Mouse (Mus musculus) limb, embryonic 14.5 days (tissue): ENCODE results near the gene Trim65. TPM values are rescaled to one million over a fixed set of nuclear protein-coding genes. Genes with fewer than 3 reads are reported as not detected.
"Not testable (repeated sequence)": the region's sequence is repeated elsewhere in the genome, so short reads cannot be mapped to it uniquely, and the experiment has no call there.

Source experiments
- ATAC-seq: fragments of 200-750 bp; cut with Nextera tagmentation; 2 replicates; pipeline ENCODE4 v1.8.0; 2017; ENCODE audit warnings: low read depth, moderate number of reproducible peaks, moderate TSS enrichment; ENCODE audit not compliant: low FRiP score
- DNase-seq: peaks from one replicate; pipeline ENCODE4 v3.0.0-alpha.2; 2015; ENCODE audit warnings: low spot score
- H3K27ac ChIP-seq: fragments of 300-500 bp; sonication (generic); replicated peaks from 2 replicates; pipeline ENCODE4 v1.5.1; 2014; ENCODE audit warnings: low read depth, mild to moderate bottlenecking, low read length, moderate library complexity, mixed read lengths
- H3K27me3 ChIP-seq: fragments of 300-500 bp; sonication (generic); 2 replicates; pipeline ENCODE4 v1.6.1; 2014; ENCODE audit warnings: low read length, mixed read lengths; ENCODE audit not compliant: control insufficient read depth, insufficient read depth
- H3K36me3 ChIP-seq: fragments of 300-500 bp; sonication (generic); 2 replicates; pipeline ENCODE4 v1.6.1; 2014; ENCODE audit warnings: mild to moderate bottlenecking, low read length, moderate library complexity, mixed read lengths; ENCODE audit not compliant: control insufficient read depth, insufficient read depth
- H3K4me1 ChIP-seq: fragments of 300-500 bp; sonication (generic); 2 replicates; pipeline ENCODE4 v1.6.1; 2014; ENCODE audit warnings: antibody characterized with exemption, low read length, mixed read lengths; ENCODE audit not compliant: control insufficient read depth, insufficient read depth
- H3K4me2 ChIP-seq: fragments of 300-500 bp; sonication (generic); replicated peaks from 2 replicates; pipeline ENCODE4 v1.6.1; 2014; ENCODE audit warnings: low read depth, mild to moderate bottlenecking, low read length, moderate library complexity; ENCODE audit not compliant: severe bottlenecking
- H3K4me3 ChIP-seq: fragments of 300-500 bp; sonication (generic); replicated peaks from 2 replicates; pipeline ENCODE4 v1.5.1; 2014; ENCODE audit warnings: low read length
- H3K9ac ChIP-seq: fragments of 300-500 bp; sonication (generic); 2 replicates; pipeline ENCODE4 v1.6.1; 2014; ENCODE audit warnings: mild to moderate bottlenecking, low read depth, low read length, moderate library complexity; ENCODE audit not compliant: severe bottlenecking
- H3K9me3 ChIP-seq: fragments of 300-500 bp; sonication (generic); 2 replicates; pipeline ENCODE4 v1.6.1; 2016; ENCODE audit warnings: low read length; ENCODE audit not compliant: control insufficient read depth
- POLR2A ChIP-seq: fragments of 200-500 bp; IDR thresholded peaks from 2 replicates; pipeline ENCODE4 v1.8.0; 2012; ENCODE audit warnings: inconsistent platforms, mild to moderate bottlenecking, moderate library complexity, borderline replicate concordance; ENCODE audit not compliant: insufficient read depth, insufficient read length; ENCODE audit errors: extremely low read depth
- WGBS: fragments of 180-500 bp; shearing (Covaris S2); extraction: QIAGEN DNeasy Blood & Tissue Kit; methylation state at CpG from one replicate; pipeline ENCODE4 v1.1.7; 2014; 5-methylcytosine and 5-hydroxymethylcytosine counted together
- polyA plus RNA-seq, 2 experiments: library from polyadenylated mRNA; depleted of rRNA in 1 of 2; stranded (reverse) in 1 of 2; unstranded in 1 of 2; fragments of >200 nt; fragmentation: Nextera tagmentation in 1 of 2; extraction: Ambion mirVana in 1 of 2; gene quantifications; 2 replicates each; pipeline versions ENCODE4 v1.2.1 to v1.2.3; 2012 to 2014

Gene Trim65
- polyA plus RNA-seq, 2 experiments: 3.1 to 4.9 TPM

GRCm38 (mm10) chr11:116127156-116127980, 3.6 kb downstream of the Trim65 start, which contains the start of gene Trim47:
Gene Trim47, minus strand, starts transcription at chr11:116127210.
- Histone ChIP-seq H3K9ac (peak within 1 kb of the TSS; percentile 18; the same call in 1 of the 2 replicates), H3K4me1 (peaks cover 23% of the 10 kb centered on the region), H3K27ac (no peak within 1 kb of the TSS), H3K9me3 (no peaks in the 10 kb centered on the region), H3K4me2 (peak within 1 kb of the TSS; percentile 38), H3K27me3 (no peaks in the 10 kb centered on the region), H3K36me3 (peaks cover 14% of the 10 kb centered on the region), H3K4me3 (peak within 1 kb of the TSS; percentile 13)
- TF ChIP-seq POLR2A: no peak
- WGBS: 29% methylated on average over 23 of the region's 23 CpGs
- DNase-seq (peak; percentile 52), ATAC-seq (0 out of 2 replicates have a peak, but pooled peaks have one; percentile 17)

- Histone ChIP-seq H3K4me2 (no peak overlapping the region), H3K27ac (no peak overlapping the region), H3K9me3 (no peaks in the 10 kb centered on the region), H3K36me3 (peaks cover 11% of the 10 kb centered on the region), H3K4me1 (peaks cover 20% of the 10 kb centered on the region), H3K27me3 (no peaks in the 10 kb centered on the region), H3K4me3 (no peak overlapping the region), H3K9ac (no peak overlapping the region)
- TF ChIP-seq POLR2A: no peak
- WGBS: 93% methylated on average over 15 of the region's 15 CpGs
- DNase-seq (no peak), ATAC-seq (no peak)
These were observed 4.7 kb downstream of the Trim65 start for GRCm38 (mm10) chr11:116126261-116126660.

DNA sequence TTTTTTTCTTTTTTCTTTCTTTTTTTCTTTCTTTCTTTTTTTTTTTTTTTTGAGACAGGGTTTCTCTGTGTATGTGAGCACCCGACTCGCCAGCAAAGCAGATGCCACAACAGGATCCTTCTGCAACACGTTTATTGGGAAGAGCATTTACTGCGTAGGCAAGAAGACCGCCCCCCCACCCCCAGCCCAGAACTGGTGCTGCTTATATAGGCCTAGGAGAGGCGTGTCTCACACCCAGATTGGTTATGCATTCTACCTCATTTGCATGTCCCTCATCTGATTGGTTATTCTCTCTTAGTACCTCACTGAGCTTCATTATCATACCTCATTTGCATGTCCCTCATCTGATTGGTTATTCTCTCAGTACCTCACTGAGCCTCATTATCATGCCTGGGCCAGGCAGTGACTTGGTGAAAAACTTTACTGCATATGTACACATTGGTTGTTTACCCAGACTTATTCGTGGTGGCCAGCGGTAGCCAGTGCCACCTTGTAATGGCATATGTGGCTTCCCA, 9.1 kb downstream of the Trim65 start:
- not testable (repeated sequence) for H3K27ac ChIP-seq, H3K4me2 ChIP-seq, ATAC-seq, DNase-seq, H3K4me3 ChIP-seq, H3K27me3 ChIP-seq, H3K9ac ChIP-seq, H3K9me3 ChIP-seq, H3K4me1 ChIP-seq
- 91% methylated on average over 8 of the region's 8 CpGs for WGBS
- H3K36me3 ChIP-seq: peaks cover 11% of the 10 kb centered on the region

DNA sequence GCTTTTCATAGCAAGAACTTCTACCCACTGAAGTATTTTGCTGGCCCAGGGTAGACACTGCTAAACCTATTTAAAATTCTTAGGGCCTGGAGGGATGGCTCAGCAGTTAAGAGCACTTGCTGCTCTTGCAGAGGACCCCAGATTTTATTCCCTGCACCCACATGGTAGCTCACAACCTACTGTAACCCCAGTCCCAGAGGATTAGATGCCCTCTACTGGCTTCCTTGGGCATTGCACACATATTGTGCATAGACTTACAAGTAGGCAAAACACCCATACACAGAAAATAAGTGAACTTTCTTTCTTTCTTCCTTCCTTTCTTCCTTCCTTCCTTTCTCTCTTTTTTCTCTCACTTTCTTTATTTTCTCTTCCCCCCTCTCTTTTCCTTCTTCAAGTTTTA, 13.1 kb downstream of the Trim65 start:
- ATAC-seq: no peak
- no peak for TF ChIP-seq POLR2A
- H3K4me3 ChIP-seq: no peak overlapping the region
- H3K9me3 ChIP-seq: no peaks in the 10 kb centered on the region
- no peaks in the 10 kb centered on the region for H3K27me3 ChIP-seq
- no peak overlapping the region for H3K9ac ChIP-seq
- no peaks in the 10 kb centered on the region for H3K36me3 ChIP-seq
- no peak for DNase-seq
- H3K4me2 ChIP-seq: no peak overlapping the region
- no peaks in the 10 kb centered on the region for H3K4me1 ChIP-seq
- H3K27ac ChIP-seq: peak overlapping the region; percentile 39; the same call in 1 of the 2 replicates

GRCm38 (mm10) chr11:116117241-116117640, 13.7 kb downstream of the Trim65 start:
- no peaks in the 10 kb centered on the region for H3K27me3 ChIP-seq
- no peaks in the 10 kb centered on the region for H3K4me1 ChIP-seq
- H3K9ac ChIP-seq: no peak overlapping the region
- DNase-seq (no peak), ATAC-seq (0 out of 2 replicates have a peak, but pooled peaks have one; percentile 70)
- WGBS: 31% methylated on average over 12 of the region's 12 CpGs
- H3K9me3 ChIP-seq: no peaks in the 10 kb centered on the region
- H3K27ac ChIP-seq: peak overlapping the region; percentile 39; the same call in 1 of the 2 replicates
- H3K4me2 ChIP-seq: no peak overlapping the region
- TF ChIP-seq POLR2A: no peak
- H3K4me3 ChIP-seq: no peak overlapping the region
- H3K36me3 ChIP-seq: no peaks in the 10 kb centered on the region
